Mouse (Mus musculus): Measurements from ENCODE around the gene Trim68.

DNA sequence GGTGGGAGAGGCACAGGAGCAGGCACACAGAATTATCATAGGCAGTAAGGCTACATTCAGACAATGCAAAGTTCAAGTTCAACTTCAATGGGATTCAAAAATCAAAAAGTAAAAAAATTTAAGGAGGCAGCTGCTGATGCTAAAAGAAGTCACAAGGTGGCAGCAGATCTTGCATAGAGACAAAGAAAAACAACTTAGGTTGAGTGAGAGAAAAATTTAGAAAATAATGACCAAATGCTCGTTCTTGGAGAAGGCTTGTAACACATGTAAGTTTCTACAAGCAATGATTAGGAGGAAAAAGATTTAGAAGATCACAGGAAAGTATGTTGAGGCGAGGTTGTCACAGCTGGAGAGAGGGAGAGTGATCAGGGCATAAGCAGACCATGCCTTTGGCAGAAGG is 21.7 kb downstream of the Trim68 start:
- no peak for TF ChIP-seq CTCF (IDR thresholded peaks at IDR 0.05; ENCODE audit: borderline replicate concordance, insufficient read depth, low read length)
- TF ChIP-seq POLR2A (IDR thresholded peaks at IDR 0.05; ENCODE audit: low read depth, low read length), result no peak

Measured in embryonic fibroblast, embryonic 13.5 days (primary cell).